Mouse (Mus musculus) ES-E14 (cell line): ENCODE results near the gene Myom1.

ENCODE experiments used
- CHD2 ChIP-seq: IDR thresholded peaks from 2 replicates; pipeline ENCODE4 v1.6.1; 2014; ENCODE audit warnings: mild to moderate bottlenecking, low read depth, low read length, inconsistent platforms
- HCFC1 ChIP-seq: IDR thresholded peaks from 2 replicates; pipeline ENCODE4 v1.6.1; 2012; ENCODE audit warnings: low read length, inconsistent platforms, borderline replicate concordance; ENCODE audit not compliant: insufficient read depth
- MAFK ChIP-seq: IDR thresholded peaks from 2 replicates; pipeline ENCODE4 v1.6.1; 2014; ENCODE audit warnings: mild to moderate bottlenecking, low read depth, low read length, inconsistent platforms; ENCODE audit not compliant: insufficient read depth
- ZNF384 ChIP-seq: IDR thresholded peaks from 2 replicates; pipeline ENCODE4 v1.6.1; 2012; ENCODE audit warnings: low read depth, low read length, inconsistent platforms

- no peak for TF ChIP-seq CHD2
- no peak for TF ChIP-seq ZNF384
- TF ChIP-seq HCFC1 = no peak
- no peak for TF ChIP-seq MAFK
Observed at GRCm38 (mm10) chr17:71055203-71055894, 52.9 kb downstream of the Myom1 start.
